Mouse (Mus musculus) MEL (cell line): ENCODE results near the gene Mpv17l2. TPM values are rescaled to one million over a fixed set of nuclear protein-coding genes. Genes with fewer than 3 reads are reported as not detected.
A peak's percentile ranks its signal among the peaks of the same experiment; 100 is the strongest.

Experiments used
- DNase-seq: peaks from one replicate; pipeline ENCODE4 v3.0.0; 2011; ENCODE audit warnings: low read depth, low spot score
- H3K27ac ChIP-seq: 2 replicates; pipeline ENCODE4 v1.5.1; 2012; ENCODE audit warnings: low read depth, mild to moderate bottlenecking, control low read depth, low read length, moderate library complexity; ENCODE audit not compliant: control insufficient read depth
- H3K27me3 ChIP-seq, 2 experiments: fragments of 150-350 bp in 1 of 2; sonication (generic) in 1 of 2; 2 replicates each; pipeline ENCODE4 v1.6.1; 2012; ENCODE audit warnings: low read length in 2 of 2, mild to moderate bottlenecking in 2 of 2, improper control_type of control experiment in 1 of 2, moderate library complexity in 1 of 2; ENCODE audit not compliant: insufficient read depth in 2 of 2, control insufficient read depth in 1 of 2
- H3K36me3 ChIP-seq, 2 experiments: 2 replicates each; pipeline ENCODE4 v1.6.1; 2012 to 2014; ENCODE audit warnings: low read length in 2 of 2, improper control_type of control experiment in 1 of 2, inconsistent platforms in 1 of 2, mild to moderate bottlenecking in 1 of 2; ENCODE audit not compliant: insufficient read depth in 2 of 2, control insufficient read depth in 1 of 2
- H3K4me1 ChIP-seq, 2 experiments: fragments of 150-350 bp in 1 of 2; sonication (generic) in 1 of 2; 2 replicates each; pipeline ENCODE4 v1.6.1; 2012; ENCODE audit warnings: low read length in 2 of 2, improper control_type of control experiment in 1 of 2, mild to moderate bottlenecking in 1 of 2; ENCODE audit not compliant: insufficient read depth in 2 of 2, control insufficient read depth in 1 of 2
- H3K4me3 ChIP-seq, 2 experiments: fragments of 150-350 bp in 1 of 2; sonication (generic) in 1 of 2; 2 replicates each; pipeline ENCODE4 v1.5.1; 2012; ENCODE audit warnings: low read depth in 2 of 2, low read length in 2 of 2, mild to moderate bottlenecking in 2 of 2, moderate library complexity in 2 of 2, control low read depth in 1 of 2, improper control_type of control experiment in 1 of 2; ENCODE audit not compliant: control insufficient read depth in 1 of 2, insufficient read depth in 1 of 2
- H3K79me2 ChIP-seq: 2 replicates; pipeline ENCODE4 v1.6.1; 2012; ENCODE audit warnings: mild to moderate bottlenecking, low read length, moderate library complexity; ENCODE audit not compliant: control insufficient read depth, poor library complexity, insufficient read depth
- H3K9ac ChIP-seq: 2 replicates; pipeline ENCODE4 v1.6.1; 2012; ENCODE audit warnings: low read depth, mild to moderate bottlenecking, control low read depth, low read length, moderate library complexity; ENCODE audit not compliant: control insufficient read depth, poor library complexity, severe bottlenecking
- H3K9me3 ChIP-seq: fragments of 150-350 bp; sonication (generic); replicated peaks from 2 replicates; pipeline ENCODE4 v1.6.1; 2012; ENCODE audit warnings: mild to moderate bottlenecking, low read length, improper control_type of control experiment, moderate library complexity; ENCODE audit not compliant: insufficient read depth
- BHLHE40 ChIP-seq: IDR thresholded peaks from 2 replicates; pipeline ENCODE4 v1.6.1; 2012; ENCODE audit warnings: low read depth, mild to moderate bottlenecking, inconsistent platforms, low read length, improper control_type of control experiment, borderline replicate concordance
- E2F4 ChIP-seq: IDR thresholded peaks from 2 replicates; pipeline ENCODE4 v1.6.1; 2011; ENCODE audit warnings: low read depth, low read length, improper control_type of control experiment, borderline replicate concordance
- EP300 ChIP-seq, 2 experiments: IDR thresholded peaks; 2 replicates each; pipeline ENCODE4 v1.6.1; 2011; ENCODE audit warnings: improper control_type of control experiment in 2 of 2, low read length in 2 of 2, low read depth in 1 of 2, mild to moderate bottlenecking in 1 of 2
- ETS1 ChIP-seq: IDR thresholded peaks from 2 replicates; pipeline ENCODE4 v1.6.1; 2012; ENCODE audit warnings: low read depth, mild to moderate bottlenecking, inconsistent platforms, low read length, improper control_type of control experiment, moderate library complexity
- GABPA ChIP-seq: IDR thresholded peaks from 2 replicates; pipeline ENCODE4 v1.6.1; 2012; ENCODE audit warnings: low read depth, mild to moderate bottlenecking, inconsistent platforms, low read length, improper control_type of control experiment, moderate library complexity
- GATA1 ChIP-seq: IDR thresholded peaks from 2 replicates; pipeline ENCODE4 v1.6.1; 2011; ENCODE audit warnings: low read depth, low read length, improper control_type of control experiment
- HCFC1 ChIP-seq: IDR thresholded peaks from 2 replicates; pipeline ENCODE4 v1.6.1; 2012; ENCODE audit warnings: low read depth, mild to moderate bottlenecking, inconsistent platforms, low read length, improper control_type of control experiment, moderate library complexity
- KAT2A ChIP-seq: conservative IDR thresholded peaks from 2 replicates; pipeline ENCODE4 v1.6.1; 2012; ENCODE audit warnings: low read depth, low read length, improper control_type of control experiment, inconsistent platforms
- MEF2A ChIP-seq: IDR thresholded peaks from 2 replicates; pipeline ENCODE4 v1.6.1; 2014; ENCODE audit warnings: low read depth, mild to moderate bottlenecking, inconsistent platforms, low read length, improper control_type of control experiment; ENCODE audit not compliant: poor library complexity, insufficient replicate concordance, severe bottlenecking; ENCODE audit errors: extremely low read depth
- MXI1 ChIP-seq: IDR thresholded peaks from 2 replicates; pipeline ENCODE4 v1.6.1; 2011; ENCODE audit warnings: mild to moderate bottlenecking, low read depth, low read length, improper control_type of control experiment
- MYB ChIP-seq: IDR thresholded peaks from 2 replicates; pipeline ENCODE4 v1.6.1; 2011; ENCODE audit warnings: mild to moderate bottlenecking, low read depth, low read length, improper control_type of control experiment
- MYC ChIP-seq: IDR thresholded peaks from 2 replicates; pipeline ENCODE4 v1.6.1; 2011; ENCODE audit warnings: low read depth, mild to moderate bottlenecking, low read length, improper control_type of control experiment, moderate library complexity
- NRF1 ChIP-seq: IDR thresholded peaks from 2 replicates; pipeline ENCODE4 v1.6.1; 2014; ENCODE audit warnings: low read depth, mild to moderate bottlenecking, inconsistent platforms, low read length, improper control_type of control experiment, moderate library complexity; ENCODE audit not compliant: poor library complexity, insufficient read depth, severe bottlenecking
- POLR2A ChIP-seq, 2 experiments: IDR thresholded peaks; 2 replicates each; pipeline ENCODE4 v1.6.1; 2011 to 2012; ENCODE audit warnings: low read length in 2 of 2, mild to moderate bottlenecking in 2 of 2, control low read depth in 1 of 2, improper control_type of control experiment in 1 of 2, low read depth in 1 of 2, moderate library complexity in 1 of 2; ENCODE audit not compliant: control insufficient read depth in 1 of 2, insufficient read depth in 1 of 2, poor library complexity in 1 of 2
- POLR2AphosphoS2 ChIP-seq: IDR thresholded peaks from 2 replicates; pipeline ENCODE4 v1.6.1; 2011; ENCODE audit warnings: low read length, improper control_type of control experiment
- POLR2AphosphoS5 ChIP-seq: IDR thresholded peaks from 2 replicates; pipeline ENCODE4 v1.6.1; 2012; ENCODE audit warnings: low read depth, borderline replicate concordance, mild to moderate bottlenecking, inconsistent platforms, low read length, moderate library complexity, mixed read lengths
- RCOR1 ChIP-seq: IDR thresholded peaks from 2 replicates; pipeline ENCODE4 v1.6.1; 2012; ENCODE audit warnings: low read depth, mild to moderate bottlenecking, inconsistent platforms, low read length, improper control_type of control experiment
- SIN3A ChIP-seq: IDR thresholded peaks from 2 replicates; pipeline ENCODE4 v1.6.1; 2012; ENCODE audit warnings: low read length, improper control_type of control experiment, inconsistent platforms
- TAL1 ChIP-seq: IDR thresholded peaks from 2 replicates; pipeline ENCODE4 v1.6.1; 2012; ENCODE audit warnings: mild to moderate bottlenecking, inconsistent platforms, low read length, moderate library complexity, mixed read lengths
- TCF12 ChIP-seq: IDR thresholded peaks from 2 replicates; pipeline ENCODE4 v1.6.1; 2014; ENCODE audit warnings: low read depth, mild to moderate bottlenecking, inconsistent platforms, low read length, improper control_type of control experiment, moderate library complexity
- UBTF ChIP-seq: IDR thresholded peaks from 2 replicates; pipeline ENCODE4 v1.6.1; 2012; ENCODE audit warnings: low read depth, mild to moderate bottlenecking, inconsistent platforms, low read length, improper control_type of control experiment, moderate library complexity, borderline replicate concordance; ENCODE audit not compliant: insufficient read depth
- USF1 ChIP-seq: IDR thresholded peaks from 2 replicates; pipeline ENCODE4 v1.6.1; 2014; ENCODE audit warnings: low read depth, mild to moderate bottlenecking, inconsistent platforms, low read length, improper control_type of control experiment, moderate library complexity
- ZC3H11A ChIP-seq: IDR thresholded peaks from 2 replicates; pipeline ENCODE4 v1.6.1; 2012; ENCODE audit warnings: low read depth, mild to moderate bottlenecking, inconsistent platforms, low read length, improper control_type of control experiment
- ZKSCAN1 ChIP-seq: IDR thresholded peaks from 2 replicates; pipeline ENCODE4 v1.6.1; 2012; ENCODE audit warnings: low read depth, mild to moderate bottlenecking, inconsistent platforms, low read length, improper control_type of control experiment, moderate library complexity
- ZMIZ1 ChIP-seq: IDR thresholded peaks from 2 replicates; pipeline ENCODE4 v1.6.1; 2012; ENCODE audit warnings: low read depth, mild to moderate bottlenecking, inconsistent platforms, low read length, improper control_type of control experiment, moderate library complexity
- polyA plus RNA-seq, 2 experiments: library from polyadenylated mRNA; stranded (reverse) in 1 of 2; unstranded in 1 of 2; fragments of >175 nt in 1 of 2; fragments of >200 nt in 1 of 2; gene quantifications; 2 replicates each; pipeline versions ENCODE4 v1.2.1 to v1.2.4; 2012; ENCODE audit warnings: low replicate concordance in 2 of 2, low read depth in 1 of 2; ENCODE audit not compliant: insufficient read length in 2 of 2, insufficient read depth in 1 of 2, missing spikeins in 1 of 2
- total RNA-seq: library from RNA; depleted of rRNA; stranded (reverse); fragments of 300-350 nt; gene quantifications from 2 replicates; pipeline ENCODE4 v1.2.3, GENCODE M21; 2012

The Mpv17l2 gene
- total and polyA plus RNA-seq, 3 experiments = 52.8 to 102 TPM; not detected in 1

- Histone ChIP-seq H3K9ac (no peak overlapping the region), H3K27ac (peak overlapping the region; percentile 45), H3K9me3 (no peaks in the 10 kb centered on the region), H3K27me3 (no peaks in the 10 kb centered on the region), H3K4me3 (no peak overlapping the region), H3K79me2 (peaks cover 9% of the 10 kb centered on the region), H3K36me3 (peaks cover 0 to 23% of the 10 kb centered on the region in 2 experiments; a peak in 2 of 4 replicates), H3K4me1 (peaks cover 12 to 29% of the 10 kb centered on the region in 2 experiments)
- TF ChIP-seq ZMIZ1 (no peak), KAT2A (no peak), BHLHE40 (no peak), NRF1 (no peak), TCF12 (no peak), MYB (no peak), GABPA (no peak), RCOR1 (no peak), E2F4 (no peak), POLR2AphosphoS5 (no peak)
- DNase-seq = no peak
Observed at GRCm38 (mm10) chr8:70764676-70765075, 3.9 kb upstream of the Mpv17l2 start.

GRCm38 (mm10) chr8:70764026-70764425 is 3.3 kb upstream of the Mpv17l2 start:
- no peak overlapping the region for H3K4me3 ChIP-seq
- peaks cover 11% of the 10 kb centered on the region for H3K79me2 ChIP-seq
- peak; percentile 80 for DNase-seq
- H3K36me3 ChIP-seq = peaks cover 0 to 23% of the 10 kb centered on the region in 2 experiments; a peak in 2 of 4 replicates
- TF ChIP-seq MYC = no peak
- peak; percentile 76 for TF ChIP-seq TAL1
- TF ChIP-seq POLR2AphosphoS2 = no peak
- no peak for TF ChIP-seq MEF2A
- TF ChIP-seq HCFC1 = peak; percentile 60; the same call in 1 of the 2 replicates
- TF ChIP-seq TCF12 = peak; percentile 76
- peak; percentile 48; the same call in 1 of the 2 replicates for TF ChIP-seq MYB
- peak; percentile 78 for TF ChIP-seq ETS1
- TF ChIP-seq KAT2A = no peak
- TF ChIP-seq GATA1 = peak; percentile 73
- no peak for TF ChIP-seq ZKSCAN1
- no peak for TF ChIP-seq POLR2A (IDR thresholded peaks at IDR 0.05; ENCODE audit: control insufficient read depth in 1 of 2, insufficient read depth in 1 of 2, low read depth in 1 of 2, low read length in 2 of 2, poor library complexity in 1 of 2)
- TF ChIP-seq EP300 (IDR thresholded peaks at IDR 0.05; ENCODE audit: low read depth in 1 of 2, low read length in 2 of 2) = peak; percentile 61 to 63
- TF ChIP-seq ZC3H11A = no peak
- TF ChIP-seq MXI1 = peak; percentile 58
- TF ChIP-seq USF1 = peak; percentile 36; the same call in 1 of the 2 replicates
- TF ChIP-seq UBTF = no peak
- peak; percentile 78 for TF ChIP-seq SIN3A
- peak; percentile 71; the same call in 1 of the 2 replicates for TF ChIP-seq RCOR1
- TF ChIP-seq, all 39 proteins: peak for 11
- no peaks in the 10 kb centered on the region for H3K27me3 ChIP-seq
- H3K4me1 ChIP-seq = peaks cover 12 to 34% of the 10 kb centered on the region in 2 experiments
- H3K9ac ChIP-seq = no peak overlapping the region
- H3K27ac ChIP-seq = peak overlapping the region; percentile 45
- no peaks in the 10 kb centered on the region for H3K9me3 ChIP-seq
